Mouse (Mus musculus): ENCODE results near the gene Agxt2. TPM values are rescaled to one million over a fixed set of nuclear protein-coding genes. Genes with fewer than 3 reads are reported as not detected.

Gene Agxt2
- polyA plus RNA-seq, 1 experiment from 2014 or later = not detected

- H3K9me3 ChIP-seq (ENCODE audit: low read depth, low read length) = no peaks in the 10 kb centered on the region
- no peak overlapping the region for H3K4me2 ChIP-seq
- TF ChIP-seq CTCF (IDR thresholded peaks at IDR 0.05; ENCODE audit: low read depth) = no peak
- no peaks in the 10 kb centered on the region for H3K27me3 ChIP-seq (ENCODE audit: insufficient read depth, low read length)
- DNase-seq (no peak), ATAC-seq (ENCODE audit: insufficient read depth) (no peak)
- WGBS = 89% methylated on average over 13 of the region's 13 CpGs
- no peak overlapping the region for H3K9ac ChIP-seq
- H3K4me1 ChIP-seq (ENCODE audit: insufficient read depth) = no peaks in the 10 kb centered on the region
- no peak overlapping the region for H3K4me3 ChIP-seq (ENCODE audit: low read depth, low read length)
- H3K27ac ChIP-seq (ENCODE audit: low read depth) = no peak overlapping the region
- H3K36me3 ChIP-seq (ENCODE audit: insufficient read depth) = no peaks in the 10 kb centered on the region
These were observed 68.4 kb downstream of the Agxt2 start for GRCm38 (mm10) chr15:10426545-10427266.

GRCm38 (mm10) chr15:10436893-10437292 is 78.6 kb downstream of the Agxt2 start:
- DNase-seq (no peak), ATAC-seq (ENCODE audit: insufficient read depth) (no peak)
- Histone ChIP-seq H3K4me3 (ENCODE audit: low read depth, low read length) (no peak overlapping the region), H3K9ac (no peak overlapping the region), H3K36me3 (ENCODE audit: insufficient read depth) (no peaks in the 10 kb centered on the region), H3K27me3 (ENCODE audit: insufficient read depth, low read length) (no peaks in the 10 kb centered on the region), H3K9me3 (ENCODE audit: low read depth, low read length) (no peaks in the 10 kb centered on the region), H3K4me1 (ENCODE audit: insufficient read depth) (no peaks in the 10 kb centered on the region), H3K27ac (ENCODE audit: low read depth) (no peak overlapping the region), H3K4me2 (no peak overlapping the region)
- no peak for TF ChIP-seq CTCF (IDR thresholded peaks at IDR 0.05; ENCODE audit: low read depth)
- 79% methylated on average over 1 of the region's 1 CpGs for WGBS

- Histone ChIP-seq H3K27ac (ENCODE audit: low read depth) (no peak overlapping the region), H3K9me3 (ENCODE audit: low read depth, low read length) (no peaks in the 10 kb centered on the region), H3K4me2 (no peak overlapping the region), H3K36me3 (ENCODE audit: insufficient read depth) (peaks cover 16% of the 10 kb centered on the region; the same call in 1 of the 2 replicates), H3K4me3 (ENCODE audit: low read depth, low read length) (no peak overlapping the region), H3K9ac (no peak overlapping the region), H3K4me1 (ENCODE audit: insufficient read depth) (no peaks in the 10 kb centered on the region), H3K27me3 (ENCODE audit: insufficient read depth, low read length) (no peaks in the 10 kb centered on the region)
- ATAC-seq (ENCODE audit: insufficient read depth) (no peak), DNase-seq (peak; percentile 5)
- 74% methylated on average over 6 of the region's 6 CpGs for WGBS
- TF ChIP-seq CTCF (IDR thresholded peaks at IDR 0.05; ENCODE audit: low read depth) = no peak
These were observed 81.6 kb downstream of the Agxt2 start for GRCm38 (mm10) chr15:10439963-10440362.

- Histone ChIP-seq H3K9ac (no peak overlapping the region), H3K36me3 (ENCODE audit: insufficient read depth) (peaks cover 26% of the 10 kb centered on the region), H3K27ac (ENCODE audit: low read depth) (no peak overlapping the region), H3K9me3 (ENCODE audit: low read depth, low read length) (no peaks in the 10 kb centered on the region), H3K4me3 (ENCODE audit: low read depth, low read length) (no peak overlapping the region), H3K4me1 (ENCODE audit: insufficient read depth) (no peaks in the 10 kb centered on the region), H3K27me3 (ENCODE audit: insufficient read depth, low read length) (no peaks in the 10 kb centered on the region), H3K4me2 (no peak overlapping the region)
- no peak for ATAC-seq (ENCODE audit: insufficient read depth)
- DNase-seq = no peak
- 86% methylated on average over 9 of the region's 9 CpGs for WGBS
- TF ChIP-seq CTCF (IDR thresholded peaks at IDR 0.05; ENCODE audit: low read depth) = no peak
These were observed 83.2 kb downstream of the Agxt2 start for GRCm38 (mm10) chr15:10441493-10441892.

- DNase-seq = no peak
- Histone ChIP-seq H3K27me3 (ENCODE audit: insufficient read depth, low read length) (no peaks in the 10 kb centered on the region), H3K27ac (ENCODE audit: low read depth) (no peak overlapping the region), H3K4me3 (ENCODE audit: low read depth, low read length) (no peak overlapping the region), H3K4me2 (no peak overlapping the region), H3K9ac (no peak overlapping the region), H3K36me3 (ENCODE audit: insufficient read depth) (peaks cover 31% of the 10 kb centered on the region), H3K4me1 (ENCODE audit: insufficient read depth) (no peaks in the 10 kb centered on the region), H3K9me3 (ENCODE audit: low read depth, low read length) (no peaks in the 10 kb centered on the region)
- TF ChIP-seq CTCF (IDR thresholded peaks at IDR 0.05; ENCODE audit: low read depth) = no peak
- WGBS = 88% methylated on average over 1 of the region's 1 CpGs
- ATAC-seq (ENCODE audit: insufficient read depth) = no peak
These were observed 83.9 kb downstream of the Agxt2 start for GRCm38 (mm10) chr15:10442275-10442674.

- H3K4me2 ChIP-seq = no peak overlapping the region
- H3K27me3 ChIP-seq (ENCODE audit: insufficient read depth, low read length) = no peaks in the 10 kb centered on the region
- H3K36me3 ChIP-seq (ENCODE audit: insufficient read depth) = peaks cover 52% of the 10 kb centered on the region
- ATAC-seq (ENCODE audit: insufficient read depth) (no peak), DNase-seq (no peak)
- no peaks in the 10 kb centered on the region for H3K4me1 ChIP-seq (ENCODE audit: insufficient read depth)
- TF ChIP-seq CTCF (IDR thresholded peaks at IDR 0.05; ENCODE audit: low read depth) = no peak
- H3K27ac ChIP-seq (ENCODE audit: low read depth) = no peak overlapping the region
- 79% methylated on average over 3 of the region's 3 CpGs for WGBS
- no peak overlapping the region for H3K4me3 ChIP-seq (ENCODE audit: low read depth, low read length)
- H3K9me3 ChIP-seq (ENCODE audit: low read depth, low read length) = no peaks in the 10 kb centered on the region
- H3K9ac ChIP-seq = no peak overlapping the region
These were observed 88.8 kb downstream of the Agxt2 start for GRCm38 (mm10) chr15:10447102-10447501.

Other genes starting within 250 kb of the Agxt2 start
- 0.04 and 0.07 TPM in 2 replicates for gene Prlr, start 181.3 kb upstream of the Agxt2 start, polyA plus RNA-seq (2014; fragmentation: Nextera tagmentation; extraction: Ambion mirVana)
- not detected in 2 replicates for gene Gm21973, start 33.2 kb upstream of the Agxt2 start, polyA plus RNA-seq (2014; fragmentation: Nextera tagmentation; extraction: Ambion mirVana)
- gene Dnajc21, start 112.0 kb downstream of the Agxt2 start, polyA plus RNA-seq (2014; fragmentation: Nextera tagmentation; extraction: Ambion mirVana) = 15.0 and 17.9 TPM in 2 replicates
- gene Brix1, start 127.4 kb downstream of the Agxt2 start, polyA plus RNA-seq (2014; fragmentation: Nextera tagmentation; extraction: Ambion mirVana) = 120 and 126 TPM in 2 replicates
- gene Rad1, start 127.5 kb downstream of the Agxt2 start, polyA plus RNA-seq (2014; fragmentation: Nextera tagmentation; extraction: Ambion mirVana) = 25.1 and 25.4 TPM in 2 replicates
- gene Ttc23l, start 200.1 kb downstream of the Agxt2 start, polyA plus RNA-seq (2014; fragmentation: Nextera tagmentation; extraction: Ambion mirVana) = not detected in 2 replicates